Mouse (Mus musculus): ENCODE data around the gene Angptl7.

DNA sequence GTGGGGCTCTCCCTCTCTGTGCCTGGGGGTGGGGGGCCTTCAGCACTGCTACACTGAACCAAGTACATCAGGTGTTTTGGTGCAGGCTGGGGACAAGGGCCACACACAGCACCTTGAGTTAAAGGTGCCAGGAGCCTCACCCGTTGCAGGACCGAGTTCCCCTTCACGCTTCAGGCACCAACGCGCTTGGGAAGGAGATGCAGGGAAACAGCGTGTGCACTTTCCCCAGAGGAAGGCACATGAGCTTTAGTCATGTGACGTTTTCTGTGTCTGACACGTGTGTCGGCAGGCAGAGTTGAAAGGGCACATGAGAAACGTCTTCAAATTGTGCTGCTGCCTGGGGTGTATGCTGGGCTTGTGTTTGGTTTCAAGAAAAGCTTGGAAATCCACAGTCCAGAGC, 31.9 kb downstream of the Angptl7 start:
- TF ChIP-seq CTCF (conservative IDR thresholded peaks at IDR 0.05; ENCODE audit: low read length) (no peak), NANOG (IDR thresholded peaks at IDR 0.05; ENCODE audit: borderline replicate concordance, low read length) (no peak)

Measured in E14TG2a.4 (cell line).